Mouse (Mus musculus): Measurements from ENCODE around the gene Tnik. TPM values are rescaled to one million over a fixed set of nuclear protein-coding genes. Genes with fewer than 3 reads are reported as not detected.

Tnik gene
- 10.3 and 10.5 TPM in 2 replicates for polyA plus RNA-seq (2015; fragmentation: Nextera tagmentation; extraction: Ambion mirVana)

DNA sequence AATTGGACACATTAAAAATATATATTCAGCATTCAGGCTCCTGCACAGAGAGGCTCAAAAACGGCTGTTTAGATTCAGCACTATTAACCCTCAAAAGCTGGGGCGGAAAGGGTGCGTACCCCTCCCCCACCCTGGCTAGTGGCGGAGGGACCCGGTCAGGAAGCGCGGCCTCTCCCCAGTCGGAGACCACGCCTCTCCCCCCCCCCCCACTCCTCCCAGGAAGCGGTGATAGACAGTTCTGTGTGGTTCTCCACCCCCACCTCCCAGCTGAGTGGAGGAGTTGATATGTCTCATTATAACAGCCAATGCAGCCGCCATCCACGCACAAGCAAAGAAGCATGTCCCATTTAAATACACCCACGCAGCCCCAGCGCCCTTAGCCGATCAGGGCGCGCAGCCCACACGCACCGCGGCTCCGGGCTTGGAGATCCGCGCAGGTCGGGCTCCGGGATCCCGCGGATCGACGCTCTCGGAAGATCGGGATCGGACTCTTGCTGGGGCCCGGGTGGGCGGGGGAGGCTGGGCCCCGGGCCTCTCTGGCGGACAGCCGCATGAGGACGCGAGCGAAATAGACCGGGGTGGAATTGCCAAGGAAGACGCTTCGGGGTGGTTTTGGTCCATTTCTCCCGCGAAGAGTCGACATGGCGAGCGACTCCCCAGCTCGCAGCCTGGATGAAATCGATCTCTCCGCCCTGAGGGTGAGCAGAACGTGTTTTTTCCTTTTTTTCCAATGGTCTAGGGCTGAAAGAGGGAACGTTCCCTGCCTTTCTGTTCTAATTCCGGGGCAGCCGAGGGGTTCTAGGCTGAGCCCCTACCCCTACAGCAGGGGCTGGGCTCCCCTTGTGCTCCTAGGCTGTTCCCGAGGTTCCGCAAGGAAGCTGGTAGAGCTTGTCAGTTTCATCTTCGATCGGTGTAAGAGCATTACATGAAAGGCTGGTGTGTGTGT lies at the start of gene Tnik:
Gene Tnik, plus strand, starts transcription at position 213 of the 946 bp plus-strand sequence.
- H3K4me1 ChIP-seq (replicated peaks), result peaks cover 20% of the 10 kb centered on the region
- peak within 1 kb of the TSS; percentile 81 for H3K27ac ChIP-seq
- H3K27me3 ChIP-seq, result no peaks in the 10 kb centered on the region
- peak; percentile 94 for ATAC-seq (replicated peaks; ENCODE audit: insufficient number of reproducible peaks, insufficient read depth, low FRiP score, low read depth)
- no peaks in the 10 kb centered on the region for H3K36me3 ChIP-seq
- H3K9ac ChIP-seq, result peak within 1 kb of the TSS; percentile 80
- H3K4me3 ChIP-seq, result peak within 1 kb of the TSS; percentile 82
- WGBS, result under 1% methylated on average over 58 of the region's 59 CpGs
- H3K4me2 ChIP-seq, result peak within 1 kb of the TSS; percentile 88
- H3K9me3 ChIP-seq (replicated peaks), result no peaks in the 10 kb centered on the region

DNA sequence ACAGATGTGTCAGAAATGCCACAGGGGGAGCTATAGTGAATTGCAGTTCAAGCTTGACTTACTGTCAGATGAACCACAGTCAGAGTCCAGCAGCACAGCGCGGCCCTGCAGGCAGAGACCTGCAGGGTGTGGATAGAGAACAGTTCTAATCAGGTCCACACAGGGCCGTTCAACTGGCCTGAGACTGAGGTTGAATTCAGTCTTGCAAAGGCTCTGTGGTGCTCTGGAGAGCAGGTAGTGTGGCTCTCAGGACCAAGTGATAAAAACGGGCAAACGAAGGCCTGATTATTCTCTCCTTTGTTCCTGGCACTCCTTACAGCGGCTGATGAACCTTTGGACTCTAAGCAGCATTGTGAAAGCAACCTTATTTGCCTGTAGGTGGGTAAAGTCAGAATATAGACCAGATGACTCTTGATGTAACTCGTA lies 48.1 kb upstream of the Tnik start:
- Histone ChIP-seq H3K4me2 (no peak overlapping the region), H3K36me3 (no peaks in the 10 kb centered on the region), H3K9me3 (replicated peaks) (no peaks in the 10 kb centered on the region), H3K27me3 (no peaks in the 10 kb centered on the region), H3K4me3 (no peak overlapping the region), H3K27ac (no peak overlapping the region), H3K9ac (no peak overlapping the region), H3K4me1 (replicated peaks) (no peaks in the 10 kb centered on the region)
- WGBS, result 80% methylated on average over 7 of the region's 7 CpGs
- no peak for ATAC-seq (replicated peaks; ENCODE audit: insufficient number of reproducible peaks, insufficient read depth, low FRiP score, low read depth)

DNA sequence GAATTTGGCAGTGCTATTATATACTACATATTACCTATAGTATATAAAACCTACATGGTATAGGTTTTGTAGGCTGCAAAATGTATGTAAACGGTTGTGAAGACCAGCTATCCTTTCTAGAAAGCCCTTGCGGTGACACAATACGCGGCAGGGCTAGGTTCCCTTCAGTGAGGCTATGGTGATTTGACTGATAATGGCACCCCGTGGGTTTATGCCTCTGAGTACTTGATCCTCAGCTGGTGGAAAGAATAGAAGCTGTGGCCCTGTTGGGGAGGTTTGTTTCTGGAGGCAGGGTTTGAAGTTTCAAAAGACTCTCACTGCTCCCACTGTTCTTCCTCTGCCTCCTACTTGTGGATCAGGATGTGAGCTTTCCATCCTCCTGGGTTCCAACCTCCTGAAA lies 46.0 kb upstream of the Tnik start:
- 41% methylated on average over 5 of the region's 5 CpGs for WGBS
- no peak for ATAC-seq (replicated peaks; ENCODE audit: insufficient number of reproducible peaks, insufficient read depth, low FRiP score, low read depth)
- no peak overlapping the region for H3K4me3 ChIP-seq

DNA sequence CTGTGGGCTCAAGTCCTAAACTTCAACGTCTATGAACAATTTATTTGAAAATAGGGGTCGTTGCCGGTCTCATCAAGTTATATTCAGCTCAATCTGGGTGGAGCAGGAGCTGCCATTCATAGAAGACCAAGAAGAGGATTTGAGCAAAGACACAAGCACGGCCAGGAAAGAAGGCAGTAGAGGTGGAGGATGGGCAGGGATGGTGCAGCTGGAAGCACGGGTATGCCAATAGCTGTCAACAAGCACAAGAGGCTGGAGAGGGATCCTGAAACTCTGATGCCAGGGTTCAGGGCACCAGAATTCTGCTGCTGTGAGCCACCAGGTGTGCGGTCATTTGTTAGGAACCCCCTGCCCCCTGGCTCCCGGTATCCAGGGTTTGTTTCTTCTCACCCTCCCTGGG lies 43.5 kb upstream of the Tnik start:
- H3K4me2 ChIP-seq, result no peak overlapping the region
- H3K27ac ChIP-seq, result no peak overlapping the region
- H3K4me1 ChIP-seq (replicated peaks), result no peaks in the 10 kb centered on the region
- H3K4me3 ChIP-seq, result no peak overlapping the region
- H3K9me3 ChIP-seq (replicated peaks), result no peaks in the 10 kb centered on the region
- no peaks in the 10 kb centered on the region for H3K27me3 ChIP-seq
- no peaks in the 10 kb centered on the region for H3K36me3 ChIP-seq
- no peak overlapping the region for H3K9ac ChIP-seq
- 86% methylated on average over 7 of the region's 7 CpGs for WGBS
- ATAC-seq (replicated peaks; ENCODE audit: insufficient number of reproducible peaks, insufficient read depth, low FRiP score, low read depth), result no peak

More for the DNA sequence above, 46.0 kb upstream of the Tnik start:
- H3K9me3 ChIP-seq (replicated peaks), result no peaks in the 10 kb centered on the region
- H3K27me3 ChIP-seq, result no peaks in the 10 kb centered on the region
- H3K4me2 ChIP-seq, result no peak overlapping the region
- H3K9ac ChIP-seq, result no peak overlapping the region
- H3K36me3 ChIP-seq, result no peaks in the 10 kb centered on the region
- no peaks in the 10 kb centered on the region for H3K4me1 ChIP-seq (replicated peaks)
- no peak overlapping the region for H3K27ac ChIP-seq

DNA sequence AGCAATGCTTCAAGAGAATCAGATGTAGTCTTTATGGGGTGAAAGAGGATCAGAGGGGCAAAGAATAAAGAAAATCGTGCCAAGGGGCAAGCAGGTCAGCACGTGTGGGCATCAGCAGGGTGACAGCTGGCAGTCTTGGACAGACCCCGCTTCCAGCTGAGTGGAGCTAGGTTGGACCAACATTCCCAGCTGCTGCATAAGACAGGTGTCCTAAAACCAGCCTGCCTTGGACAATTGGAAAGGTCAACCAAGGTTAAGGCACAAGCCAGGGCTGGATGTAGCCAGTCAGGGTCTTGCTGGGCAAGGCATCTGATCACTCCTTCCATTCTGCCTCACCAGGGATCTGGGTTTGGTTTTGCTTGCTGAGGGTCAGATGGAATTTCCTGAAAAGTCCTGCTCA lies 43.0 kb upstream of the Tnik start:
- ATAC-seq (replicated peaks; ENCODE audit: insufficient number of reproducible peaks, insufficient read depth, low FRiP score, low read depth), result no peak
- 86% methylated on average over 3 of the region's 3 CpGs for WGBS

DNA sequence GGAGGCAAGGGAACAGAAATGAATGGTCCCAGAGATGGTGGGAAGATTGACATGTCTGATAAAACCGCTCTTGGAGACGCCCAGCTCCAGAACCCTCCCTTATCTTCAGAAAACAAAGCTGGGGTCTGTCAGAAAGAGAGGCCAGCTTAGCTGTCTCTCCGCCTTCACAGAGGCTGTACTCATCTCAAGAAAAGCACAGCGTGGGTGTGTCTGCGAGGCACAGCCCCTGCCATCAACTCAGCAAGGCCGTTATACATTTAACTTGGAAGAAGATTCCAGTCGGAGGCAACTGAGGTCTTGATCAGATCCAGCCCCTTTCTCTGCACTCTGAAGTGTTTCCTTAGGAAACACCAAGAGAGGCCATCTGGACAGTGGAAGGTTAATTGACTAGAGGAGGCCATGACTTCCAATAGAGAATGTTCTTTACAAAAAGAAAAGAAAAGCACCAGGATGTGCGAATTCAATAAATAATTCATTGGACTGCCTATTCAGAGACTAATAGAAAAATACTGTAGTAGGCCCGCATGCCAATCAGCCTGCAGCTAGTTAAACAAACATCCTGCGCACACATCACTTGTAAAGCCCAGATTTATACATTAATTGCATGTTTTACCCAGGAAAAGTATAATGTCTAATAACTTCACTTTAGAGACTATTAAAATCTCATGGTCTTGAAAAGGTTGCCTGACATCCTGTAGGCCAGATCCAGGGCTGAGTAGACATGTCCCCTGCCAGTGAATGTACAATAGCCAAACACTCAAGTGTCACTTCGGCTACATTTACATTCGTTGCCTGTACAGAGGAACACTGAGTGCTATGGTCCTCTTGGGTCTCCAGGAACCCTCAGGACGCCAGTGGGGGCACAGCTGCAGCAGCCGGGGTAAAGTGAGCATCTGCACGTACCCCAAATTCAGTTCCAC lies 38.3 kb upstream of the Tnik start:
- Histone ChIP-seq H3K36me3 (no peaks in the 10 kb centered on the region), H3K27ac (no peak overlapping the region), H3K4me2 (no peak overlapping the region), H3K9ac (no peak overlapping the region), H3K4me1 (replicated peaks) (no peaks in the 10 kb centered on the region), H3K9me3 (replicated peaks) (no peaks in the 10 kb centered on the region), H3K27me3 (no peaks in the 10 kb centered on the region), H3K4me3 (no peak overlapping the region)
- 60% methylated on average over 15 of the region's 15 CpGs for WGBS
- ATAC-seq (replicated peaks; ENCODE audit: insufficient number of reproducible peaks, insufficient read depth, low FRiP score, low read depth), result no peak

More for the DNA sequence above, 43.0 kb upstream of the Tnik start:
- Histone ChIP-seq H3K27me3 (no peaks in the 10 kb centered on the region), H3K9me3 (replicated peaks) (no peaks in the 10 kb centered on the region), H3K4me2 (no peak overlapping the region), H3K27ac (no peak overlapping the region), H3K4me1 (replicated peaks) (no peaks in the 10 kb centered on the region), H3K4me3 (no peak overlapping the region), H3K36me3 (no peaks in the 10 kb centered on the region), H3K9ac (no peak overlapping the region)

DNA sequence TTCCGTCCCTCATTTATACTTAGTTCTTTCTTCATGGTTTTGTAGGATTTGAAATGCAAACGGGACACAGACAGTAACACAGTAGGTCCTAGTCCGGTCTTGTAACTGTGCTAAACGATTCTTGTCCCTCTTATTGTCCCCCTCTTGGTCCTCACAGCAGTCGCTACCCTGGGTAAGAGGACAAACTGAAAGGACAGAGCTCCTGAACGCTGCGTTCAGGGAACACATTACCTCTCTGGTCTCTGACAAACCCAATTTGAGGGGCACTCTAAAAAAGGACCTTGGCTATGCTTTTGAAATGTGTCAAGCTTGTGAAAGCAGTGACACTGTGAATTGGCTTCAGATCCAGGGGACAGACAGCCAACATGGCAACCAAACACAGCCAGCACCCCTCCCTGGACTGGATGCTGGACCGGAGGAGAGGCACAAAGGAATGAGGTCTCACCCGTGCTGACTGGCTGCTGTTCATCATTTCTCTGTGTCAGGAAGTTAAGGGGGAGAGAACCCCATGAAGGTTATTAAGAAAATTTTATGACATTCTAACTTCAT lies 37.6 kb upstream of the Tnik start:
- 75% methylated on average over 9 of the region's 9 CpGs for WGBS
- H3K9ac ChIP-seq, result no peak overlapping the region
- H3K4me2 ChIP-seq, result no peak overlapping the region
- no peak overlapping the region for H3K4me3 ChIP-seq
- no peak overlapping the region for H3K27ac ChIP-seq
- no peaks in the 10 kb centered on the region for H3K4me1 ChIP-seq (replicated peaks)
- no peaks in the 10 kb centered on the region for H3K36me3 ChIP-seq
- no peaks in the 10 kb centered on the region for H3K27me3 ChIP-seq
- no peaks in the 10 kb centered on the region for H3K9me3 ChIP-seq (replicated peaks)
- ATAC-seq (replicated peaks; ENCODE audit: insufficient number of reproducible peaks, insufficient read depth, low FRiP score, low read depth), result no peak

DNA sequence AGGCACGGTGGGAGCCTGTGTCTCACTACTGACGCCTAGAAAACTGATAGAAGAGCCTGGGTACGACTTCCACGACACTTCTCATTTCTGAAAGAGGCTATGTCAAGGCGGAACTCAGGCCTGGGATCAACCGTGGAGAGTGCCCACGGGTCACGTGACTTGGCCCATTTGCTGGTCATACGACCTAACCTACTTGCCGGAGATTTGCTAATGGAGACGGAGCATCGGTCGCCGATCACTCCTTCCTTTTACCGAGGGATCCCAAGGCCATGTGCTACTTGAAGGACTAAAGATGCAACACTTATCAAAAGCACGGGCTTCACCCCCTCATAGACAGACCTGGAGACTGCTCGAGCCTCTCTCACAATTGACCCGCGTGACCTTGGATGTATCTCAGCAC lies 36.8 kb upstream of the Tnik start:
- no peaks in the 10 kb centered on the region for H3K27me3 ChIP-seq
- H3K36me3 ChIP-seq, result no peaks in the 10 kb centered on the region
- H3K4me3 ChIP-seq, result no peak overlapping the region
- no peak overlapping the region for H3K27ac ChIP-seq
- no peak for ATAC-seq (replicated peaks; ENCODE audit: insufficient number of reproducible peaks, insufficient read depth, low FRiP score, low read depth)
- 73% methylated on average over 19 of the region's 19 CpGs for WGBS
- H3K4me1 ChIP-seq (replicated peaks), result no peaks in the 10 kb centered on the region
- H3K4me2 ChIP-seq, result no peak overlapping the region
- no peak overlapping the region for H3K9ac ChIP-seq
- no peaks in the 10 kb centered on the region for H3K9me3 ChIP-seq (replicated peaks)

DNA sequence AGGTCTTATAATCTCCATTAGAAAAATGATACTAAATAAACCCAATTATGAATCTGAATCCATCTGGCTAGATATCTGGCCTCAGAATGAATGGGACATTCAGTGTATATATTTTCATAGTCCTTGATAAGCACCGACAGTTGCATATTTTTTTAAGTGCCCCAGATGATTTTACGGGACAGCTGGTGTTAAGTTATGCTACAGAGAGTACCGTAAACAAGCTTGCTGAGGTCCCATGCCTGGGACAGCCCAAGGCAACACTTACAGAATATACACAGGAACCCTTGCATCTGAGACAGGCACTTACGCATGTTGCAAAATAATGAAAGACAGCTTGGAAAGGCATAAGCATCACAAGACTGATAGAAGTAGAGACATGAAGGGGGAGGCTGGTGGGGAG lies 34.1 kb upstream of the Tnik start:
- ATAC-seq (replicated peaks; ENCODE audit: insufficient number of reproducible peaks, insufficient read depth, low FRiP score, low read depth), result no peak
- no peak overlapping the region for H3K4me2 ChIP-seq
- 66% methylated on average over 4 of the region's 4 CpGs for WGBS
- H3K9ac ChIP-seq, result no peak overlapping the region
- H3K36me3 ChIP-seq, result no peaks in the 10 kb centered on the region
- no peaks in the 10 kb centered on the region for H3K4me1 ChIP-seq (replicated peaks)
- no peak overlapping the region for H3K27ac ChIP-seq
- no peak overlapping the region for H3K4me3 ChIP-seq
- H3K27me3 ChIP-seq, result no peaks in the 10 kb centered on the region
- H3K9me3 ChIP-seq (replicated peaks), result no peaks in the 10 kb centered on the region

DNA sequence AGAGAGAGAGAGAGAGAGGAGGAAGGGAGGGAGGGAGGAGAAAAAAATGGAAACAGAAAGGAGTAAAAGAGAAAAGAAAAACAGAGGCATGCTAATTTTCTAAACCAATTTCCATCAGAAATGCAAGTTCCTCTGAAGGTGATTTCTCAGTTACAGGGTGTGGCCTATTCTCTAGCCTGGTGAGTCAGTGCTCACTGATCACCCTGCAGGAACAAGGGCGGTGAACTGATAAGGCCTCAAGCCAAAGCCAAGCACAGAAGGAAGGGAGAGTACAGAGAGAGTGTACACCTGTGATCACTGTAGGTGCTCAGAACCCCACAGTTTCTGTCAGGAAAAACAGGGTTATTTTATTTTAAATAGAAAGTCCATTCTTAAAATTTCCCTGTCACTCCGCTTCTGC lies 33.5 kb upstream of the Tnik start:
- no peak for ATAC-seq (replicated peaks; ENCODE audit: insufficient number of reproducible peaks, insufficient read depth, low FRiP score, low read depth)
- no peak overlapping the region for H3K9ac ChIP-seq
- no peaks in the 10 kb centered on the region for H3K9me3 ChIP-seq (replicated peaks)
- H3K27ac ChIP-seq, result no peak overlapping the region
- H3K36me3 ChIP-seq, result no peaks in the 10 kb centered on the region
- H3K4me1 ChIP-seq (replicated peaks), result no peaks in the 10 kb centered on the region
- H3K4me2 ChIP-seq, result no peak overlapping the region
- WGBS, result 62% methylated on average over 2 of the region's 2 CpGs
- no peaks in the 10 kb centered on the region for H3K27me3 ChIP-seq
- H3K4me3 ChIP-seq, result no peak overlapping the region

DNA sequence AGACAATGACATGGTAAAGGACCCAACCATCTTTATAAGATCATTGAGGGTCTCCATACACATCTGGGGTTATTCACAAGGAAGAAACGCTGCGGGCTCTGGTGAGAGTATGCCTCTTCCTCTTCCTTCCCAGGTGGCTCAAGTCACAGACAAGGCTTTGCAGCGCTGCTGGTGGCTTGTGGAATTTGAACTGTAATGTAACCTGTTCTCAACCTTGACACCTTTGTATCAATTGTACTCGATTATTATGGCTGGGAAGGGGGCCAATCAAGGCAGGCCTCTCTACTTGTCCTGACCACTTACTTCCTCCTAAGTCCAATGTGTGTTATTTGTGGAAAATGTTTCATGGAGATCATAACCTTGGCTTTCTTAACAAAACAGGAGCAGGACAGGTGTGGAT lies 30.1 kb upstream of the Tnik start:
- no peak overlapping the region for H3K4me2 ChIP-seq
- no peaks in the 10 kb centered on the region for H3K36me3 ChIP-seq
- ATAC-seq (replicated peaks; ENCODE audit: insufficient number of reproducible peaks, insufficient read depth, low FRiP score, low read depth), result no peak
- H3K27me3 ChIP-seq, result no peaks in the 10 kb centered on the region
- no peak overlapping the region for H3K9ac ChIP-seq
- 78% methylated on average over 4 of the region's 4 CpGs for WGBS
- no peak overlapping the region for H3K4me3 ChIP-seq
- H3K9me3 ChIP-seq (replicated peaks), result no peaks in the 10 kb centered on the region
- no peaks in the 10 kb centered on the region for H3K4me1 ChIP-seq (replicated peaks)
- no peak overlapping the region for H3K27ac ChIP-seq
